Mouse (Mus musculus): ENCODE results near the gene Kcnd3.
A peak's percentile ranks its signal among the peaks of the same experiment; 100 is the strongest.

Kcnd3 gene

GRCm38 (mm10) chr3:105457657-105458056 lies 5.5 kb downstream of the Kcnd3 start:
- no peak for DNase-seq (ENCODE audit: low read depth, low spot score)

- no peak for DNase-seq (ENCODE audit: low read depth, low spot score)
These were observed 14.4 kb downstream of the Kcnd3 start for GRCm38 (mm10) chr3:105466538-105466937.

- no peak for DNase-seq (ENCODE audit: low read depth, low spot score)
These were observed 20.4 kb downstream of the Kcnd3 start for GRCm38 (mm10) chr3:105472564-105472963.

- DNase-seq (ENCODE audit: low read depth, low spot score) = no peak
These were observed 24.3 kb downstream of the Kcnd3 start for GRCm38 (mm10) chr3:105476408-105476807.

- no peak for DNase-seq (ENCODE audit: low read depth, low spot score)
These were observed 26.7 kb downstream of the Kcnd3 start for GRCm38 (mm10) chr3:105478876-105479275.

- no peak for DNase-seq (ENCODE audit: low read depth, low spot score)
These were observed 29.3 kb downstream of the Kcnd3 start for GRCm38 (mm10) chr3:105481419-105481818.

GRCm38 (mm10) chr3:105483651-105484052 lies 31.5 kb downstream of the Kcnd3 start:
- DNase-seq (ENCODE audit: low read depth, low spot score) = no peak

GRCm38 (mm10) chr3:105487171-105487570 lies 35.0 kb downstream of the Kcnd3 start:
- DNase-seq (ENCODE audit: low read depth, low spot score) = no peak

- no peak for DNase-seq (ENCODE audit: low read depth, low spot score)
These were observed 37.5 kb downstream of the Kcnd3 start for GRCm38 (mm10) chr3:105489607-105490006.

- no peak for DNase-seq (ENCODE audit: low read depth, low spot score)
These were observed 42.8 kb downstream of the Kcnd3 start for GRCm38 (mm10) chr3:105494886-105495285.

GRCm38 (mm10) chr3:105496216-105496615 lies 44.1 kb downstream of the Kcnd3 start:
- DNase-seq (ENCODE audit: low read depth, low spot score) = no peak

- no peak for DNase-seq (ENCODE audit: low read depth, low spot score)
These were observed 44.8 kb downstream of the Kcnd3 start for GRCm38 (mm10) chr3:105496935-105497334.

GRCm38 (mm10) chr3:105501071-105501470 lies 48.9 kb downstream of the Kcnd3 start:
- DNase-seq (ENCODE audit: low read depth, low spot score) = no peak

- DNase-seq (ENCODE audit: low read depth, low spot score) = no peak
These were observed 52.1 kb downstream of the Kcnd3 start for GRCm38 (mm10) chr3:105504272-105504671.

GRCm38 (mm10) chr3:105505161-105505872 lies 53.2 kb downstream of the Kcnd3 start:
- no peak for DNase-seq (ENCODE audit: low read depth, low spot score)

GRCm38 (mm10) chr3:105505873-105506170 lies 53.7 kb downstream of the Kcnd3 start:
- no peak for DNase-seq (ENCODE audit: low read depth, low spot score)

- DNase-seq (ENCODE audit: low read depth, low spot score) = no peak
These were observed 54.5 kb downstream of the Kcnd3 start for GRCm38 (mm10) chr3:105506592-105506991.

- no peak for DNase-seq (ENCODE audit: low read depth, low spot score)
These were observed 57.2 kb downstream of the Kcnd3 start for GRCm38 (mm10) chr3:105509321-105509720.

GRCm38 (mm10) chr3:105511836-105512235 lies 59.7 kb downstream of the Kcnd3 start:
- no peak for DNase-seq (ENCODE audit: low read depth, low spot score)

- no peak for DNase-seq (ENCODE audit: low read depth, low spot score)
These were observed 62.1 kb downstream of the Kcnd3 start for GRCm38 (mm10) chr3:105514215-105514614.

- DNase-seq (ENCODE audit: low read depth, low spot score) = no peak
These were observed 62.9 kb downstream of the Kcnd3 start for GRCm38 (mm10) chr3:105515035-105515434.

- no peak for DNase-seq (ENCODE audit: low read depth, low spot score)
These were observed 63.5 kb downstream of the Kcnd3 start for GRCm38 (mm10) chr3:105515640-105516039.

- DNase-seq (ENCODE audit: low read depth, low spot score) = no peak
These were observed 68.3 kb downstream of the Kcnd3 start for GRCm38 (mm10) chr3:105520446-105520845.

- peak; percentile 75 for DNase-seq (ENCODE audit: low read depth, low spot score)
These were observed 69.1 kb downstream of the Kcnd3 start for GRCm38 (mm10) chr3:105521178-105521631.

Data from brain, embryonic 18.5 days (tissue).